Mouse (Mus musculus) layer of hippocampus, postnatal 10 days (tissue): ENCODE results near the gene Sephs1. TPM values are rescaled to one million over a fixed set of nuclear protein-coding genes. Genes with fewer than 3 reads are reported as not detected.

ENCODE experiments used
- DNase-seq, 2 experiments: peaks; one replicate each; pipeline ENCODE4 v3.0.0; 2021; ENCODE audit warnings: low spot score in 2 of 2
- long read RNA-seq: library from polyadenylated mRNA; stranded (forward); transcript quantifications from one replicate; pipeline ENCODE4 v2.0.0, GENCODE M21; 2023
- total RNA-seq, 2 experiments: library from RNA; stranded (reverse); gene quantifications; 2 replicates each; pipeline ENCODE4 v1.2.3; 2021

Gene Sephs1
- total RNA-seq, result 10 to 100 TPM; 46.1 to 48.5 TPM
- long read RNA-seq, full-length matches to known transcripts, result 29 of 38 reads
- long read RNA-seq, partial matches to known transcripts, result 1 of 38 reads
- long read RNA-seq, other reads (novel, unspliced or antisense), result 8 of 38 reads

- peak; percentile 84 to 90 for DNase-seq
Measured at GRCm38 (mm10) chr2:4881350-4882248, at the start of gene Sephs1. Gene Sephs1 (plus strand): TSS chr2:4881564.

GRCm38 (mm10) chr2:4832166-4832565 is 49.2 kb upstream of the Sephs1 start:
- DNase-seq, result no peak

- DNase-seq, result peak; percentile 10 to 24
Measured at GRCm38 (mm10) chr2:4849449-4849848, 31.9 kb upstream of the Sephs1 start.

- DNase-seq, result no peak
Measured at GRCm38 (mm10) chr2:4857186-4857585, 24.2 kb upstream of the Sephs1 start.

GRCm38 (mm10) chr2:4858161-4858560 is 23.2 kb upstream of the Sephs1 start:
- no peak for DNase-seq

- DNase-seq, result peak; percentile 90 to 93
Measured at GRCm38 (mm10) chr2:4864008-4864816, 17.2 kb upstream of the Sephs1 start.

- no peak for DNase-seq
Measured at GRCm38 (mm10) chr2:4864817-4865296, 16.5 kb upstream of the Sephs1 start.

- DNase-seq, result no peak
Measured at GRCm38 (mm10) chr2:4868028-4868725, 13.2 kb upstream of the Sephs1 start.

- no peak for DNase-seq
Measured at GRCm38 (mm10) chr2:4872740-4873139, 8.6 kb upstream of the Sephs1 start.

GRCm38 (mm10) chr2:4873331-4873730 is 8.0 kb upstream of the Sephs1 start:
- DNase-seq, result no peak

- DNase-seq, result no peak
Measured at GRCm38 (mm10) chr2:4875090-4875489, 6.3 kb upstream of the Sephs1 start.

- no peak for DNase-seq
Measured at GRCm38 (mm10) chr2:4876131-4876530, 5.2 kb upstream of the Sephs1 start.

GRCm38 (mm10) chr2:4880737-4881349 is 521 bp upstream of the Sephs1 start:
- DNase-seq, result peak; percentile 39 to 49

- peak; percentile 66 to 77 for DNase-seq
Measured at GRCm38 (mm10) chr2:4882249-4882791, 956 bp downstream of the Sephs1 start.

GRCm38 (mm10) chr2:4883009-4883704 is 1.8 kb downstream of the Sephs1 start:
- DNase-seq, result no peak

GRCm38 (mm10) chr2:4886896-4887295 is 5.5 kb downstream of the Sephs1 start:
- DNase-seq, result no peak

GRCm38 (mm10) chr2:4895598-4895997 is 14.2 kb downstream of the Sephs1 start:
- no peak for DNase-seq

- no peak for DNase-seq
Measured at GRCm38 (mm10) chr2:4896970-4897369, 15.6 kb downstream of the Sephs1 start.

- DNase-seq, result no peak
Measured at GRCm38 (mm10) chr2:4900624-4901023, 19.3 kb downstream of the Sephs1 start.

GRCm38 (mm10) chr2:4902346-4902745 is 21.0 kb downstream of the Sephs1 start:
- DNase-seq, result no peak
